In the genomic region with DNA sequence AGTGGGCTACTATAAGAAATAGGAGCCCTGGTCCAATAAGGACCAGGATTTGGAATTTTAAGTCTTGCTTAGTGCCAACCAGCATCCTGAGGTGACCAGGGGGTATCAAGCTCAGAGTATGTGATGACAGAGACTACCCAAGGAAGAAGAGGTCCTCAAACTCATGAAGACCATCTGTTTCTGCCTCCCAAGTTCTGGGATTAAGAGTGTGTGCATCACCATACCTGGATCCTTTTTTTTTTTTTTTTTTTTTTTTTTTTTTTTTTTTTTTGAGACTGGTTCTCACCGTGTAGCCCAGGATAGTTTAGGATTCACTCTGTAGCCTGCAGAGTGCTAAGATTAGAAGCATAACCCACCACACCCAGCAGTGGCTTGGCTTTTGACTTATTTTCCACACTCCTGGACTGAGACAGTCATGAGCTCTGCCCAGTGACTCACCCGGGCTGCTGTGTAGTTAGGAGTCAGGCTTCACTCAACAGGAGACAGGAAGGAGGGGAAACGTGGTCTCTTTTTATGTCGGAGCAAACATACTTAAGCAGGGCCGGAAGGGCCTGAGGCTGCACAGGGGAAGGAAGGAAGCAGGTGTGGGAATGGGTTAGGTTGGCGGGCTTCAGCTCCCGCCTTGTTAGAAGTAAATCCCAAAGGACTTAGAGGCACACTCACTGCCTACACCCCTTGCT, we compare ENCODE assay signal across 9 mouse cellular contexts. TPM values are rescaled to one million over a fixed set of nuclear protein-coding genes. Genes with fewer than 3 reads are reported as not detected.
A peak's percentile ranks its signal among the peaks of the same experiment; 100 is the strongest.
DNase-seq lines count a peak whose midpoint lies in the region; ATAC-seq and TF ChIP-seq lines count a peak whose summit lies in the region.
"Had no signal": no experiment of that assay in that cellular context is flagged by ENCODE, and none has a peak within 500 bp of the region (broad histone marks: within the 10 kb centered on the region; RNA-seq: fewer than 3 reads in every experiment).

No protein-coding gene starts in this region.

- TF ChIP-seq EP300 in liver, postnatal 0 days (IDR thresholded peaks at IDR 0.05; ENCODE audit: low read depth), result no peak

- no peak overlapping the region for H3K4me3 ChIP-seq in embryonic facial prominence, embryonic 14.5 days (ENCODE audit: low read depth, low read length)
- no peak overlapping the region for H3K4me3 ChIP-seq in embryonic facial prominence, embryonic 10.5 days
- H3K4me3 ChIP-seq in heart, embryonic 16.5 days (ENCODE audit: low read length), result no peak overlapping the region
- H3K4me3 ChIP-seq in liver, postnatal 0 days (ENCODE audit: low read depth, low read length), result no peak overlapping the region
- H3K4me3 ChIP-seq in midbrain, embryonic 13.5 days (replicated peaks), result no peak overlapping the region
- H3K4me3 ChIP-seq in hindbrain, embryonic 12.5 days, result no peak overlapping the region
- H3K4me3 ChIP-seq: erythroblast, embryonic 14.5 days had no signal

- POLR2A ChIA-PET in Patski (lab: Charles Lee), result interaction anchor here (0.9 to 1.6 kb wide), 2 partner anchors 9 to 29 kb away, joined by 3 read pairs; no protein-coding TSS in a partner anchor

- WGBS in embryonic facial prominence, embryonic 14.5 days, result 55% methylated on average over 7 of the region's 7 CpGs
- WGBS in embryonic facial prominence, embryonic 10.5 days, result 71% methylated on average over 7 of the region's 7 CpGs
- WGBS in heart, embryonic 16.5 days, result 45% methylated on average over 7 of the region's 7 CpGs
- 25% methylated on average over 7 of the region's 7 CpGs for WGBS in liver, postnatal 0 days (ENCODE audit: insufficient replicate concordance)
- 80% methylated on average over 7 of the region's 7 CpGs for WGBS in midbrain, embryonic 13.5 days
- WGBS in hindbrain, embryonic 12.5 days, result 69% methylated on average over 7 of the region's 7 CpGs

- no peak overlapping the region for H3K9ac ChIP-seq in embryonic facial prominence, embryonic 14.5 days (ENCODE audit: low read depth, low read length)
- no peak overlapping the region; the same call in 1 of the 2 replicates for H3K9ac ChIP-seq in heart, embryonic 16.5 days (ENCODE audit: low read length)
- H3K9ac ChIP-seq in liver, postnatal 0 days (replicated peaks), result no peak overlapping the region
- no peak overlapping the region for H3K9ac ChIP-seq in midbrain, embryonic 13.5 days (replicated peaks)
- no peak overlapping the region for H3K9ac ChIP-seq in hindbrain, embryonic 12.5 days

- no peaks in the 10 kb centered on the region for H3K4me1 ChIP-seq in embryonic facial prominence, embryonic 14.5 days (ENCODE audit: control insufficient read depth, insufficient read depth, low read length)
- H3K4me1 ChIP-seq in embryonic facial prominence, embryonic 10.5 days, result no peaks in the 10 kb centered on the region
- H3K4me1 ChIP-seq in heart, embryonic 16.5 days (ENCODE audit: control insufficient read depth, insufficient read depth, low read length), result 0 out of 2 replicates have a peak, but pooled peaks cover 4% of the 10 kb centered on the region
- H3K4me1 ChIP-seq in liver, postnatal 0 days (ENCODE audit: insufficient read depth), result no peaks in the 10 kb centered on the region
- peaks cover under 1% of the 10 kb centered on the region; the same call in 1 of the 2 replicates for H3K4me1 ChIP-seq in midbrain, embryonic 13.5 days (replicated peaks)
- no peaks in the 10 kb centered on the region for H3K4me1 ChIP-seq in hindbrain, embryonic 12.5 days

- H3K27ac ChIP-seq in embryonic facial prominence, embryonic 14.5 days (replicated peaks; ENCODE audit: low read depth, low read length), result no peak overlapping the region
- H3K27ac ChIP-seq in embryonic facial prominence, embryonic 10.5 days (replicated peaks), result no peak overlapping the region
- H3K27ac ChIP-seq in heart, embryonic 16.5 days (ENCODE audit: low read length), result peak overlapping the region; percentile 59
- H3K27ac ChIP-seq in liver, postnatal 0 days (ENCODE audit: low read depth), result no peak overlapping the region
- no peak overlapping the region for H3K27ac ChIP-seq in midbrain, embryonic 13.5 days
- H3K27ac ChIP-seq in hindbrain, embryonic 12.5 days, result no peak overlapping the region

- DNase-seq in embryonic facial prominence, embryonic 14.5 days (ENCODE audit: low spot score), result peak; percentile 54
- no peak for DNase-seq in embryonic facial prominence, embryonic 10.5 days (ENCODE audit: low spot score)
- peak; percentile 65 for DNase-seq in Patski (ENCODE audit: low read depth, low spot score)
- DNase-seq in liver, postnatal 0 days, result no peak
- DNase-seq in right cerebral cortex, postnatal 4 days, result no peak

- H3K36me3 ChIP-seq in embryonic facial prominence, embryonic 14.5 days (ENCODE audit: control insufficient read depth, insufficient read depth, low read length), result no peaks in the 10 kb centered on the region
- no peaks in the 10 kb centered on the region for H3K36me3 ChIP-seq in embryonic facial prominence, embryonic 10.5 days (replicated peaks)
- H3K36me3 ChIP-seq in heart, embryonic 16.5 days (ENCODE audit: control insufficient read depth, insufficient read depth), result no peaks in the 10 kb centered on the region
- H3K36me3 ChIP-seq in liver, postnatal 0 days (replicated peaks; ENCODE audit: insufficient read depth, low read length), result no peaks in the 10 kb centered on the region
- H3K36me3 ChIP-seq in midbrain, embryonic 13.5 days, result no peaks in the 10 kb centered on the region
- H3K36me3 ChIP-seq in hindbrain, embryonic 12.5 days, result no peaks in the 10 kb centered on the region

- no peaks in the 10 kb centered on the region for H3K9me3 ChIP-seq in embryonic facial prominence, embryonic 14.5 days (ENCODE audit: control insufficient read depth, low read length)
- H3K9me3 ChIP-seq in embryonic facial prominence, embryonic 10.5 days, result peaks cover 7% of the 10 kb centered on the region; the same call in 1 of the 2 replicates
- H3K9me3 ChIP-seq in heart, embryonic 16.5 days (replicated peaks; ENCODE audit: control insufficient read depth, low read length), result no peaks in the 10 kb centered on the region
- no peaks in the 10 kb centered on the region for H3K9me3 ChIP-seq in liver, postnatal 0 days (ENCODE audit: low read length)
- 0 out of 2 replicates have a peak, but pooled peaks cover 3% of the 10 kb centered on the region for H3K9me3 ChIP-seq in midbrain, embryonic 13.5 days
- 0 out of 2 replicates have a peak, but pooled peaks cover 8% of the 10 kb centered on the region for H3K9me3 ChIP-seq in hindbrain, embryonic 12.5 days (replicated peaks)

- no peak for ATAC-seq in embryonic facial prominence, embryonic 14.5 days (ENCODE audit: low read depth)
- peak; percentile 95 for ATAC-seq in Patski
- peak; percentile 83 for ATAC-seq in heart, embryonic 16.5 days (replicated peaks; ENCODE audit: extremely low read depth, insufficient read depth, low FRiP score)
- ATAC-seq in liver, postnatal 0 days, result peak; percentile 47; the same call in 1 of the 2 replicates
- ATAC-seq in midbrain, embryonic 13.5 days, result no peak
- ATAC-seq in hindbrain, embryonic 12.5 days (ENCODE audit: low FRiP score), result no peak

- CTCF ChIA-PET in Patski (lab: Charles Lee), result interaction anchor here (1.0 to 1.1 kb wide), 2 partner anchors 22 to 45 kb away, joined by 3 read pairs; no protein-coding TSS in a partner anchor

- H3K27me3 ChIP-seq in embryonic facial prominence, embryonic 14.5 days (replicated peaks; ENCODE audit: control insufficient read depth, insufficient read depth, low read length), result no peaks in the 10 kb centered on the region
- peaks cover 16% of the 10 kb centered on the region for H3K27me3 ChIP-seq in embryonic facial prominence, embryonic 10.5 days (replicated peaks; ENCODE audit: low read depth, poor library complexity, severe bottlenecking)
- H3K27me3 ChIP-seq in Patski, result no peaks in the 10 kb centered on the region
- H3K27me3 ChIP-seq in heart, embryonic 16.5 days (ENCODE audit: control insufficient read depth, insufficient read depth, low read length), result no peaks in the 10 kb centered on the region
- peaks cover 16% of the 10 kb centered on the region for H3K27me3 ChIP-seq in liver, postnatal 0 days (ENCODE audit: insufficient read depth, low read length)
- peaks cover 10% of the 10 kb centered on the region for H3K27me3 ChIP-seq in midbrain, embryonic 13.5 days
- H3K27me3 ChIP-seq in hindbrain, embryonic 12.5 days, result peaks cover 11% of the 10 kb centered on the region; the same call in 1 of the 2 replicates

- TF ChIP-seq CTCF in Patski (IDR thresholded peaks at IDR 0.05), result no peak
- no peak for TF ChIP-seq CTCF in liver, postnatal 0 days (IDR thresholded peaks at IDR 0.05; ENCODE audit: low read depth)

- in situ Hi-C loops in Patski (cut with MboI; ENCODE audit: low pct_unique_long_range_greater_than_20kb), result no loop called here

- H3K4me2 ChIP-seq in embryonic facial prominence, embryonic 14.5 days (ENCODE audit: low read depth, low read length), result no peak overlapping the region
- no peak overlapping the region for H3K4me2 ChIP-seq in heart, embryonic 16.5 days (ENCODE audit: low read depth, low read length)
- no peak overlapping the region for H3K4me2 ChIP-seq in liver, postnatal 0 days (ENCODE audit: low read depth, low read length)
- no peak overlapping the region for H3K4me2 ChIP-seq in midbrain, embryonic 13.5 days (replicated peaks)
- H3K4me2 ChIP-seq in hindbrain, embryonic 12.5 days (replicated peaks), result no peak overlapping the region

RNA-seq across cellular contexts. Expression of a gene that starts 5.4 kb away (rescaled TPM):
- 38.7 and 42.8 TPM in 2 replicates for polyA plus RNA-seq in embryonic facial prominence, embryonic 14.5 days (2014; fragmentation: Nextera tagmentation; extraction: Ambion mirVana)
- polyA plus RNA-seq in embryonic facial prominence, embryonic 10.5 days (2016; fragmentation: Nextera tagmentation; extraction: Ambion mirVana), result 38.1 and 38.6 TPM in 2 replicates
- 14.8 TPM for polyA plus RNA-seq in Patski (2021)
- polyA plus RNA-seq in heart, embryonic 16.5 days (2015; fragmentation: Nextera tagmentation; extraction: Ambion mirVana), result 41.4 and 46.4 TPM in 2 replicates
- 6.8 and 7.2 TPM in 2 replicates for polyA plus RNA-seq in liver, postnatal 0 days (2015; fragmentation: Nextera tagmentation; extraction: Ambion mirVana)
- polyA plus RNA-seq in midbrain, embryonic 13.5 days (2015; fragmentation: Nextera tagmentation; extraction: Ambion mirVana), result 59.1 and 61.2 TPM in 2 replicates
- polyA plus RNA-seq in hindbrain, embryonic 12.5 days (2016; fragmentation: Nextera tagmentation; extraction: Ambion mirVana), result 43.8 and 44.1 TPM in 2 replicates
- polyA plus RNA-seq: erythroblast, embryonic 14.5 days had no signal

RNA-seq across cellular contexts. Expression of a gene that starts 21.6 kb away (rescaled TPM):
- polyA plus RNA-seq in embryonic facial prominence, embryonic 14.5 days (2014; fragmentation: Nextera tagmentation; extraction: Ambion mirVana), result 190 and 200 TPM in 2 replicates
- 164 and 174 TPM in 2 replicates for polyA plus RNA-seq in embryonic facial prominence, embryonic 10.5 days (2016; fragmentation: Nextera tagmentation; extraction: Ambion mirVana)
- polyA plus RNA-seq in Patski (2021), result 201 TPM
- polyA plus RNA-seq in heart, embryonic 16.5 days (2015; fragmentation: Nextera tagmentation; extraction: Ambion mirVana), result 150 and 158 TPM in 2 replicates
- 39.6 and 41.3 TPM in 2 replicates for polyA plus RNA-seq in liver, postnatal 0 days (2015; fragmentation: Nextera tagmentation; extraction: Ambion mirVana)
- 280 and 291 TPM in 2 replicates for polyA plus RNA-seq in midbrain, embryonic 13.5 days (2015; fragmentation: Nextera tagmentation; extraction: Ambion mirVana)
- polyA plus RNA-seq in hindbrain, embryonic 12.5 days (2016; fragmentation: Nextera tagmentation; extraction: Ambion mirVana), result 249 and 254 TPM in 2 replicates

Comparison
In these comparisons a context has a peak if more than half of its experiments do, and no peak if none do; other contexts are left out.
1. DNase-seq: peak in embryonic facial prominence, embryonic 14.5 days (single experiment) and Patski (single experiment); none in embryonic facial prominence, embryonic 10.5 days (single experiment), liver, postnatal 0 days (single experiment) and right cerebral cortex, postnatal 4 days (single experiment).
2. ATAC-seq: peak in Patski (single experiment), heart, embryonic 16.5 days (single experiment) and liver, postnatal 0 days (single experiment); none in embryonic facial prominence, embryonic 14.5 days (single experiment), midbrain, embryonic 13.5 days (single experiment) and hindbrain, embryonic 12.5 days (single experiment).